Mouse (Mus musculus): ENCODE results near the gene Suclg2. TPM values are rescaled to one million over a fixed set of nuclear protein-coding genes. Genes with fewer than 3 reads are reported as not detected.

Suclg2 gene
- polyA plus RNA-seq, 1 experiment from 2014 or later = 56.5 TPM

GRCm38 (mm10) chr6:95515721-95516120 lies 202.9 kb downstream of the Suclg2 start:
- WGBS = 85% methylated on average over 5 of the region's 5 CpGs

GRCm38 (mm10) chr6:95514726-95515125 lies 203.9 kb downstream of the Suclg2 start:
- Histone ChIP-seq H3K4me2 (ENCODE audit: low read depth, severe bottlenecking) (no peak overlapping the region), H3K27ac (replicated peaks; ENCODE audit: low read depth, low read length) (no peak overlapping the region), H3K4me3 (ENCODE audit: low read depth, low read length) (no peak overlapping the region), H3K36me3 (ENCODE audit: control insufficient read depth, insufficient read depth, low read length) (no peaks in the 10 kb centered on the region), H3K4me1 (ENCODE audit: control insufficient read depth, insufficient read depth, low read length) (no peaks in the 10 kb centered on the region), H3K9me3 (ENCODE audit: control insufficient read depth, low read length) (no peaks in the 10 kb centered on the region), H3K27me3 (ENCODE audit: control insufficient read depth, insufficient read depth, low read length) (no peaks in the 10 kb centered on the region), H3K9ac (ENCODE audit: low read length) (no peak overlapping the region)
- 88% methylated on average over 10 of the region's 10 CpGs for WGBS
- no peak for DNase-seq (ENCODE audit: low spot score)
- ATAC-seq (ENCODE audit: insufficient number of reproducible peaks, low FRiP score, low TSS enrichment, low read depth) = no peak

More at GRCm38 (mm10) chr6:95515721-95516120, 202.9 kb downstream of the Suclg2 start:
- no peak for ATAC-seq (ENCODE audit: insufficient number of reproducible peaks, low FRiP score, low TSS enrichment, low read depth)
- DNase-seq (ENCODE audit: low spot score) = no peak
- Histone ChIP-seq H3K27me3 (ENCODE audit: control insufficient read depth, insufficient read depth, low read length) (no peaks in the 10 kb centered on the region), H3K9ac (ENCODE audit: low read length) (no peak overlapping the region), H3K4me3 (ENCODE audit: low read depth, low read length) (no peak overlapping the region), H3K4me2 (ENCODE audit: low read depth, severe bottlenecking) (no peak overlapping the region), H3K27ac (replicated peaks; ENCODE audit: low read depth, low read length) (no peak overlapping the region), H3K36me3 (ENCODE audit: control insufficient read depth, insufficient read depth, low read length) (no peaks in the 10 kb centered on the region), H3K9me3 (ENCODE audit: control insufficient read depth, low read length) (no peaks in the 10 kb centered on the region), H3K4me1 (ENCODE audit: control insufficient read depth, insufficient read depth, low read length) (no peaks in the 10 kb centered on the region)

GRCm38 (mm10) chr6:95511689-95512088 lies 206.9 kb downstream of the Suclg2 start:
- Histone ChIP-seq H3K27me3 (ENCODE audit: control insufficient read depth, insufficient read depth, low read length) (no peaks in the 10 kb centered on the region), H3K36me3 (ENCODE audit: control insufficient read depth, insufficient read depth, low read length) (no peaks in the 10 kb centered on the region), H3K4me1 (ENCODE audit: control insufficient read depth, insufficient read depth, low read length) (no peaks in the 10 kb centered on the region), H3K9ac (ENCODE audit: low read length) (no peak overlapping the region), H3K4me3 (ENCODE audit: low read depth, low read length) (no peak overlapping the region), H3K27ac (replicated peaks; ENCODE audit: low read depth, low read length) (no peak overlapping the region), H3K9me3 (ENCODE audit: control insufficient read depth, low read length) (no peaks in the 10 kb centered on the region), H3K4me2 (ENCODE audit: low read depth, severe bottlenecking) (no peak overlapping the region)
- DNase-seq (ENCODE audit: low spot score) (no peak), ATAC-seq (ENCODE audit: insufficient number of reproducible peaks, low FRiP score, low TSS enrichment, low read depth) (no peak)
- 100% methylated on average over 1 of the region's 1 CpGs for WGBS

GRCm38 (mm10) chr6:95500771-95501170 lies 217.8 kb downstream of the Suclg2 start:
- DNase-seq (ENCODE audit: low spot score) = no peak
- Histone ChIP-seq H3K4me3 (ENCODE audit: low read depth, low read length) (no peak overlapping the region), H3K9ac (ENCODE audit: low read length) (no peak overlapping the region), H3K27me3 (ENCODE audit: control insufficient read depth, insufficient read depth, low read length) (no peaks in the 10 kb centered on the region), H3K36me3 (ENCODE audit: control insufficient read depth, insufficient read depth, low read length) (no peaks in the 10 kb centered on the region), H3K9me3 (ENCODE audit: control insufficient read depth, low read length) (no peaks in the 10 kb centered on the region), H3K4me2 (ENCODE audit: low read depth, severe bottlenecking) (no peak overlapping the region), H3K4me1 (ENCODE audit: control insufficient read depth, insufficient read depth, low read length) (0 out of 2 replicates have a peak, but pooled peaks cover 2% of the 10 kb centered on the region), H3K27ac (replicated peaks; ENCODE audit: low read depth, low read length) (no peak overlapping the region)
- ATAC-seq (ENCODE audit: insufficient number of reproducible peaks, low FRiP score, low TSS enrichment, low read depth) = no peak
- WGBS = 79% methylated on average over 5 of the region's 5 CpGs

- no peak overlapping the region for H3K9ac ChIP-seq (ENCODE audit: low read length)
Observed at GRCm38 (mm10) chr6:95499639-95500038, 219.0 kb downstream of the Suclg2 start.

GRCm38 (mm10) chr6:95492216-95492956 lies 226.2 kb downstream of the Suclg2 start:
- no peak overlapping the region for H3K4me3 ChIP-seq (ENCODE audit: low read depth, low read length)
- no peak overlapping the region for H3K4me2 ChIP-seq (ENCODE audit: low read depth, severe bottlenecking)
- H3K4me1 ChIP-seq (ENCODE audit: control insufficient read depth, insufficient read depth, low read length) = 0 out of 2 replicates have a peak, but pooled peaks cover 2% of the 10 kb centered on the region
- WGBS = 77% methylated on average over 8 of the region's 8 CpGs
- no peaks in the 10 kb centered on the region for H3K27me3 ChIP-seq (ENCODE audit: control insufficient read depth, insufficient read depth, low read length)
- ATAC-seq (ENCODE audit: insufficient number of reproducible peaks, low FRiP score, low TSS enrichment, low read depth) (no peak), DNase-seq (ENCODE audit: low spot score) (no peak)
- H3K36me3 ChIP-seq (ENCODE audit: control insufficient read depth, insufficient read depth, low read length) = no peaks in the 10 kb centered on the region
- no peak overlapping the region for H3K27ac ChIP-seq (replicated peaks; ENCODE audit: low read depth, low read length)
- no peaks in the 10 kb centered on the region for H3K9me3 ChIP-seq (ENCODE audit: control insufficient read depth, low read length)
- H3K9ac ChIP-seq (ENCODE audit: low read length) = no peak overlapping the region

More at GRCm38 (mm10) chr6:95499639-95500038, 219.0 kb downstream of the Suclg2 start:
- no peak overlapping the region for H3K4me2 ChIP-seq (ENCODE audit: low read depth, severe bottlenecking)
- DNase-seq (ENCODE audit: low spot score) = no peak
- no peaks in the 10 kb centered on the region for H3K36me3 ChIP-seq (ENCODE audit: control insufficient read depth, insufficient read depth, low read length)
- H3K27ac ChIP-seq (replicated peaks; ENCODE audit: low read depth, low read length) = no peak overlapping the region
- 0 out of 2 replicates have a peak, but pooled peaks cover 2% of the 10 kb centered on the region for H3K4me1 ChIP-seq (ENCODE audit: control insufficient read depth, insufficient read depth, low read length)
- no peaks in the 10 kb centered on the region for H3K9me3 ChIP-seq (ENCODE audit: control insufficient read depth, low read length)
- 71% methylated on average over 5 of the region's 5 CpGs for WGBS
- H3K4me3 ChIP-seq (ENCODE audit: low read depth, low read length) = no peak overlapping the region
- H3K27me3 ChIP-seq (ENCODE audit: control insufficient read depth, insufficient read depth, low read length) = no peaks in the 10 kb centered on the region
- no peak for ATAC-seq (ENCODE audit: insufficient number of reproducible peaks, low FRiP score, low TSS enrichment, low read depth)

- WGBS = 60% methylated on average over 2 of the region's 2 CpGs
- H3K27ac ChIP-seq (replicated peaks; ENCODE audit: low read depth, low read length) = no peak overlapping the region
- no peaks in the 10 kb centered on the region for H3K36me3 ChIP-seq (ENCODE audit: control insufficient read depth, insufficient read depth, low read length)
- no peak overlapping the region for H3K9ac ChIP-seq (ENCODE audit: low read length)
- H3K9me3 ChIP-seq (ENCODE audit: control insufficient read depth, low read length) = no peaks in the 10 kb centered on the region
- ATAC-seq (ENCODE audit: insufficient number of reproducible peaks, low FRiP score, low TSS enrichment, low read depth) (no peak), DNase-seq (ENCODE audit: low spot score) (no peak)
- no peak overlapping the region for H3K4me3 ChIP-seq (ENCODE audit: low read depth, low read length)
- H3K27me3 ChIP-seq (ENCODE audit: control insufficient read depth, insufficient read depth, low read length) = no peaks in the 10 kb centered on the region
- no peak overlapping the region for H3K4me2 ChIP-seq (ENCODE audit: low read depth, severe bottlenecking)
- 0 out of 2 replicates have a peak, but pooled peaks cover 2% of the 10 kb centered on the region for H3K4me1 ChIP-seq (ENCODE audit: control insufficient read depth, insufficient read depth, low read length)
Observed at GRCm38 (mm10) chr6:95491043-95491442, 227.6 kb downstream of the Suclg2 start.

- H3K4me1 ChIP-seq (ENCODE audit: control insufficient read depth, insufficient read depth, low read length) = peaks cover 2% of the 10 kb centered on the region; the same call in 1 of the 2 replicates
- no peak overlapping the region for H3K27ac ChIP-seq (replicated peaks; ENCODE audit: low read depth, low read length)
- no peaks in the 10 kb centered on the region for H3K36me3 ChIP-seq (ENCODE audit: control insufficient read depth, insufficient read depth, low read length)
- H3K4me2 ChIP-seq (ENCODE audit: low read depth, severe bottlenecking) = no peak overlapping the region
- H3K27me3 ChIP-seq (ENCODE audit: control insufficient read depth, insufficient read depth, low read length) = no peaks in the 10 kb centered on the region
- no peaks in the 10 kb centered on the region for H3K9me3 ChIP-seq (ENCODE audit: control insufficient read depth, low read length)
- no peak overlapping the region for H3K9ac ChIP-seq (ENCODE audit: low read length)
- DNase-seq (ENCODE audit: low spot score) (no peak), ATAC-seq (ENCODE audit: insufficient number of reproducible peaks, low FRiP score, low TSS enrichment, low read depth) (no peak)
- WGBS = 95% methylated on average over 6 of the region's 6 CpGs
- no peak overlapping the region for H3K4me3 ChIP-seq (ENCODE audit: low read depth, low read length)
Observed at GRCm38 (mm10) chr6:95485791-95486190, 232.8 kb downstream of the Suclg2 start.
